Mouse (Mus musculus): ENCODE measurements around the gene Brinp2. TPM values are rescaled to one million over a fixed set of nuclear protein-coding genes. Genes with fewer than 3 reads are reported as not detected.

Brinp2 gene
- polyA plus RNA-seq, 1 experiment from 2014 or later: 14.8 TPM

- peak overlapping the region; percentile 44; the same call in 1 of the 2 replicates for H3K27ac ChIP-seq
- WGBS: 8% methylated on average over 28 of the region's 28 CpGs
- H3K36me3 ChIP-seq (replicated peaks): no peaks in the 10 kb centered on the region
These were observed 712 bp downstream of the Brinp2 start for GRCm38 (mm10) chr1:158355177-158356050.

DNA sequence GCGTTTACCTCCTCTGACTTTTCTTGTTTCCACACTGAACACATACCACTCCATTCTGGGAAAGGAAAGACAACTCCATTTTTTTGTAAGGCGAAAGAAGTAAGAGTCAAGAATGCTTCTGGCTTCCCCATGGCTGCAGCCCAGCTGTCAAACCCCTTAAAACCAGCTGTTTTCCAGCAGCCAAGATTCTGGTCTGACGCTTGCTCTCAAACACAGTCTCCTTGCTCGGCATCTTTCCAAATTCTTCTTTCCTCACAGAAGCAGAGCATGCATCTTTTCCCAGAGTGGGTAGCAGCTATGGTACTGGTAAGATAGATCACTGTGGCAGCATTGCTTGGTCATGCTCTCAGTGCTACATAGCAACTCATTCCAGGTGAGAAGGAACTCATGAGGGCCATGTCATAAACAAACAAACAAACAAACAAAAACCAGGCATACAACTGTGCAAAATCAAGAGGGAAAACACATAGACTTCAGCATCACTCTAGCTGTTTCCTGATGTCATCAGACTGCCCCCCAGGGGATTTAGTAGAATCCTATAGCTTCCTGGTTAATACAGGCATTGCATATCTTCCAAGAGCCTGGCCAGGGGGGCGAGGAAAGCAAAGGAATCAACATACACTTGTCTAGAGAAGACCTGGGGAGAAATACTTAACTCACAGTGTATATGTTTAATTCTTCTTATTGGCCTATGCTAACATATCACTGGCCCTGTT is 2.3 kb downstream of the Brinp2 start:
- H3K4me2 ChIP-seq: peak overlapping the region; percentile 88
- H3K27me3 ChIP-seq: peaks cover 35% of the 10 kb centered on the region
- no peaks in the 10 kb centered on the region for H3K9me3 ChIP-seq
- H3K4me3 ChIP-seq (replicated peaks): 0 out of 2 replicates have a peak overlapping the region, but pooled peaks have one; percentile 71
- no peaks in the 10 kb centered on the region for H3K36me3 ChIP-seq (replicated peaks)
- H3K9ac ChIP-seq: no peak overlapping the region
- WGBS: 83% methylated on average over 5 of the region's 5 CpGs
- ATAC-seq (ENCODE audit: low FRiP score): no peak
- peaks cover 23% of the 10 kb centered on the region; the same call in 1 of the 2 replicates for H3K4me1 ChIP-seq
- H3K27ac ChIP-seq: no peak overlapping the region

More at GRCm38 (mm10) chr1:158355177-158356050, 712 bp downstream of the Brinp2 start:
- H3K9me3 ChIP-seq: no peaks in the 10 kb centered on the region
- peak; percentile 51 for ATAC-seq (ENCODE audit: low FRiP score)
- peaks cover 35% of the 10 kb centered on the region for H3K27me3 ChIP-seq
- H3K4me2 ChIP-seq: peak overlapping the region; percentile 88
- H3K4me3 ChIP-seq (replicated peaks): peak overlapping the region; percentile 71
- peak overlapping the region; percentile 65 for H3K9ac ChIP-seq
- peaks cover 23% of the 10 kb centered on the region; the same call in 1 of the 2 replicates for H3K4me1 ChIP-seq

DNA sequence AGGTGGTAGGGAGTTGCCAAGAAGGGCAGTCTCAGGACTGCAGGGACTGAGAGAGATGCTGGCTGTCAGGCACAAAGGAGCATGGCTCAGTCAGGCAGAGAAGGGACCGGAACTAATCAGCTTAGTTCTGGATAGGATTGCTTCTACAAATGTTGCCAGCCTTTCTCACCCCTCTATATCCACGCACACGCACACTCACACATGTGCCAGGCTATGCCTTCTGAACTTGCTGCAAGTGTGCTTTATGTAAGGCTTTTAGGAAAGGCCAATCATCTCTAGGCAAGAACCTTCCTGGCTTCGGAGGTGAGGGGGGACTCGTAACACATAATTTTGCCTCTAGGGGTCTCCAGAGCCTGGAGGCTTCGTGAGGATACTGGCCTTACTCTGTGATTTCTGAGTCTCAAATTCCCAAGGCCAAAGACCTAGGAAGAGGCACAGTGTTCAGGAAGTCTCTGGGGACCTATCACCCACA is 12.8 kb downstream of the Brinp2 start:
- peak; percentile 44; the same call in 1 of the 2 replicates for ATAC-seq (ENCODE audit: low FRiP score)
- no peak overlapping the region for H3K27ac ChIP-seq
- WGBS: 37% methylated on average over 6 of the region's 6 CpGs

GRCm38 (mm10) chr1:158328839-158329238 is 27.3 kb downstream of the Brinp2 start:
- H3K36me3 ChIP-seq (replicated peaks): no peaks in the 10 kb centered on the region
- no peak overlapping the region for H3K4me3 ChIP-seq (replicated peaks)
- 0 out of 2 replicates have a peak, but pooled peaks cover 4% of the 10 kb centered on the region for H3K4me1 ChIP-seq
- H3K4me2 ChIP-seq: no peak overlapping the region
- no peaks in the 10 kb centered on the region for H3K27me3 ChIP-seq
- no peak for ATAC-seq (ENCODE audit: low FRiP score)
- H3K9me3 ChIP-seq: no peaks in the 10 kb centered on the region
- 63% methylated on average over 2 of the region's 2 CpGs for WGBS
- H3K9ac ChIP-seq: no peak overlapping the region
- H3K27ac ChIP-seq: no peak overlapping the region

More for the DNA sequence above, 12.8 kb downstream of the Brinp2 start:
- H3K9ac ChIP-seq: no peak overlapping the region
- H3K27me3 ChIP-seq: no peaks in the 10 kb centered on the region
- H3K4me1 ChIP-seq: peaks cover 12% of the 10 kb centered on the region; the same call in 1 of the 2 replicates
- no peaks in the 10 kb centered on the region for H3K36me3 ChIP-seq (replicated peaks)
- H3K4me3 ChIP-seq (replicated peaks): no peak overlapping the region
- H3K4me2 ChIP-seq: no peak overlapping the region
- no peaks in the 10 kb centered on the region for H3K9me3 ChIP-seq

DNA sequence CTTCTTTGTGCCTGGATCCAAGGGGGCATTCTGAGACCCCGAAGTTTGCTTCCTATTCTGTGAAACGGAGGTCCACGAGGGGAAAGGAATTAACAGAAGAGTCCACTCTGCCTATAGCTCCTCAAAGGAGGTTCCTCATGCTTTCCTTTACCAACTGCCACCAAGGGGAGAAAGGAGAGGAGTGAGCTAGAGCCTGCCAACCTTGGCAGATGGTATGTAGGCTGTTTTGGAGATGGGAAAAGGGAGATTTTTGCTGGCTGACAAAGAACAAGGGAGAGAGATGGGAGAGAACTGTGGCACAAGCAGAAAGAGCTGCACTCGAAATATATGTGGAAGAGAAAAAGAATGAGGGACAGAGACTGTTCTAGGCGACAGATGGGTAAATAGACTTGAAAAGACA is 28.0 kb downstream of the Brinp2 start:
- WGBS: 85% methylated on average over 5 of the region's 5 CpGs
- no peak for ATAC-seq (ENCODE audit: low FRiP score)
- no peak overlapping the region for H3K9ac ChIP-seq
- H3K4me1 ChIP-seq: 0 out of 2 replicates have a peak, but pooled peaks cover 4% of the 10 kb centered on the region
- H3K4me3 ChIP-seq (replicated peaks): no peak overlapping the region
- H3K36me3 ChIP-seq (replicated peaks): no peaks in the 10 kb centered on the region
- no peaks in the 10 kb centered on the region for H3K27me3 ChIP-seq
- H3K4me2 ChIP-seq: no peak overlapping the region
- no peaks in the 10 kb centered on the region for H3K9me3 ChIP-seq
- H3K27ac ChIP-seq: no peak overlapping the region

- no peaks in the 10 kb centered on the region for H3K9me3 ChIP-seq
- H3K9ac ChIP-seq: no peak overlapping the region
- no peak overlapping the region for H3K4me3 ChIP-seq (replicated peaks)
- no peaks in the 10 kb centered on the region for H3K4me1 ChIP-seq
- no peak overlapping the region for H3K4me2 ChIP-seq
- no peaks in the 10 kb centered on the region for H3K27me3 ChIP-seq
- H3K36me3 ChIP-seq (replicated peaks): no peaks in the 10 kb centered on the region
- ATAC-seq (ENCODE audit: low FRiP score): no peak
- 85% methylated on average over 6 of the region's 6 CpGs for WGBS
- H3K27ac ChIP-seq: no peak overlapping the region
These were observed 32.8 kb downstream of the Brinp2 start for GRCm38 (mm10) chr1:158323325-158323724.

DNA sequence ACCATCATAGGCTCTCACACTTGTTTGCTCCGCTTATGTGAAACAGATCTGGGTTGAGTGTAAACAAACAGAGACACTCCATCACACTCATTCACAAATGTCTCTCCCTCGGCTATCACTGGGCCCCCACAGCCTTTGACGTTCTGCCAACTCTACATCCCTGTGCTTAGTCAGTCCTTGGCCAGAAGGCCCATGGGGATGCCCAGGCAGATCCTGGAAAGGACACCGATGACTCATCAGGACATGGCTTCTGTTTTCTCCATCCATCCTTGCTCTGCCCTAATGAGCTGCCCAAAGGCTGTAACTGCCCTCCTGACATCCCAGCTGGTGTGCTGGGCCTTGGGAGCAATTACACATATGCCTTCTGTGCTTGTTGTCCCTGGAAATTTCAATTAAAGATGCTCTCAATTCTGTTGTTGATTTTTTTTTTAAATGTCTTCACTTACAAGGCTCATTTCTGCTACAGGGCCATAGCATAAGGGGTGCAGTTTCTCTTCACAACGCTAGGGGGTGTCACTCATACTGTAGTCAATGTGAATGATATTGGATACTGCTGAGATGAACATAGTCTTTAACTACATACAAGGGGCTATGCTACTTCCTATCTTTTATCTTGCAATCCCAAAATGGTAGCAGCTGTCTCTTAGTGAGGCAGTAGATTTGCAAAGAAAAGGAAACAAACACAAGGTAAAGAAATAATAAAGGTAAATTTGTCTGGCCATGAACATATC is 45.5 kb downstream of the Brinp2 start:
- 74% methylated on average over 5 of the region's 5 CpGs for WGBS
- no peak overlapping the region for H3K9ac ChIP-seq
- ATAC-seq (ENCODE audit: low FRiP score): no peak
- no peaks in the 10 kb centered on the region for H3K4me1 ChIP-seq
- no peaks in the 10 kb centered on the region for H3K9me3 ChIP-seq
- H3K36me3 ChIP-seq (replicated peaks): no peaks in the 10 kb centered on the region
- no peak overlapping the region for H3K4me3 ChIP-seq (replicated peaks)
- no peak overlapping the region for H3K4me2 ChIP-seq
- no peaks in the 10 kb centered on the region for H3K27me3 ChIP-seq
- no peak overlapping the region for H3K27ac ChIP-seq

DNA sequence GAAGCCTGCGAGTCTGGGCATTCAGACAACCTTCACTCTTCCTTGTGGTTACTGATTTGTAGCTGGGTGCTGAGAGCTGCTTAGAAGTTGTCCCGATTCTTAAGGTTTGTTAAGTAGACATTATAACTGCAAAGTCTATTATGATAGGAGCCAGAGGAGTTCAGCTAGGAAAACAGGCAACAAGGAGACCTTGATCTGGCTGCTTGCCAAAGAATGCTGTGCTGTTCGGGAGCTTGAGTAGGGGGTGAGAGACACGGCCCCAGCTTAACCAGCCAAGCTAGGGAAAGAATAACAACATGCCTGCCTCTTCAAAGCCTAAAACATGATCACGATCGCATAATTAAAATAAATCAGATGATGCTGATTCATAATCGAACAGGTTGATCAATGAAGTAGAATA is 59.1 kb downstream of the Brinp2 start:
- no peak overlapping the region for H3K4me2 ChIP-seq
- 61% methylated on average over 7 of the region's 7 CpGs for WGBS
- no peak overlapping the region for H3K9ac ChIP-seq
- H3K36me3 ChIP-seq (replicated peaks): no peaks in the 10 kb centered on the region
- no peaks in the 10 kb centered on the region; the same call in 1 of the 2 replicates for H3K27me3 ChIP-seq
- H3K27ac ChIP-seq: no peak overlapping the region
- ATAC-seq (ENCODE audit: low FRiP score): no peak
- H3K4me3 ChIP-seq (replicated peaks): no peak overlapping the region
- H3K9me3 ChIP-seq: no peaks in the 10 kb centered on the region
- peaks cover 17% of the 10 kb centered on the region for H3K4me1 ChIP-seq

DNA sequence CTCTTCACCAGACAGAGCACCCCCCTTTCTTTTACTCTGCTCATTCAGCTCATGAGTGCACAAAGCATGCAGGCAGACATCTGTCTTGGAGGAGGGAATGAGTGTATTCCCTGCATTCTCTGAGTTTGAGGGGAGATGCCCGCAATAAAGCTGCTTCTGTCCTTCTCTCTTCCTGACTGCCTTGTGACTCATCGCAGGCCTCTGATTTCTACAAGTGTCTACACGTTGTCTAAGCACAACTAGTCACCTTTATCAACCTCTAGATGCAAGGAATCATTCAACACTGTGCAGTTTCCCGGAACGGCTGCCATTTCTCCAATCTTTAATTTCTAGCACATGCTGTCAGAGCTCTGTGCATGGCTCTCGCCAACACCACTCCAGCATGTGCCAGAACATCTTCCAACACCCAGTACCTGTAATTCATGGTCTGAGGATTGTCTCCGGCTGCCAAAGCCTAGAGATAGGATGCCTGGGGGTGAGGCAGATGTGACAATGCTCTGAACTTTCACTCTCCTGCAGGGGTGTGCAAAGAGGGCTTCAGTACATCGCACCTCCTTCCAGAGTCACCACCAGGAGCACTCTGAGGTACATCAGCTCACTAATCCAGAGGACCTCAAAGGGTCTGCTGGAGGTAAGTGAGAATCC is 59.7 kb downstream of the Brinp2 start:
- no peaks in the 10 kb centered on the region for H3K9me3 ChIP-seq
- H3K4me2 ChIP-seq: no peak overlapping the region
- no peaks in the 10 kb centered on the region for H3K36me3 ChIP-seq (replicated peaks)
- H3K9ac ChIP-seq: no peak overlapping the region
- no peak overlapping the region for H3K27ac ChIP-seq
- no peaks in the 10 kb centered on the region; the same call in 1 of the 2 replicates for H3K27me3 ChIP-seq
- ATAC-seq (ENCODE audit: low FRiP score): no peak
- no peak overlapping the region for H3K4me3 ChIP-seq (replicated peaks)
- H3K4me1 ChIP-seq: peaks cover 17% of the 10 kb centered on the region
- 89% methylated on average over 8 of the region's 8 CpGs for WGBS

- ATAC-seq (ENCODE audit: low FRiP score): no peak
- no peak overlapping the region for H3K27ac ChIP-seq
- H3K4me1 ChIP-seq: peaks cover 17% of the 10 kb centered on the region
- no peaks in the 10 kb centered on the region for H3K9me3 ChIP-seq
- H3K27me3 ChIP-seq: no peaks in the 10 kb centered on the region; the same call in 1 of the 2 replicates
- no peak overlapping the region for H3K4me2 ChIP-seq
- no peak overlapping the region for H3K9ac ChIP-seq
- no peak overlapping the region for H3K4me3 ChIP-seq (replicated peaks)
- no peaks in the 10 kb centered on the region for H3K36me3 ChIP-seq (replicated peaks)
- 39% methylated on average over 16 of the region's 16 CpGs for WGBS
These were observed 60.9 kb downstream of the Brinp2 start for GRCm38 (mm10) chr1:158295270-158295669.

DNA sequence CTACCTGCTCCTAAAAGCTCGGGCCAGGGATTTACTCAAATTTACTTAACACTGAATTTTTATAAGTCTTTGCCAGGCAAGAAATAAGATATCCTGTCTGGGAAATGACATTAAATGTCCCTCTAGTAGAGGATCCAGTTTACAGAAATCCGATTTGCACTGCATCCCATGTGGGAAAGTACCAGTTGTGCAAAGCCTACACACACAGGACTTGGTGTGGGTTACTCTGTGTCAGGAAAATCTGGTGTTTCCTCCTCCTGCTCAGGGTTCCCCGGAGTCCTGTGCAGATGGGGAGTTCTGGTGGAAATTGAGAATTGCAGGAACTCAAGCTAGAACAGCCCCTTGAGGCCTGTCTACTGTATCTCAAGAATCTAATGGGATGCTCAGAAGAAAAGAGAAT is 70.9 kb downstream of the Brinp2 start:
- WGBS: 94% methylated on average over 3 of the region's 3 CpGs
- no peaks in the 10 kb centered on the region for H3K9me3 ChIP-seq
- no peak overlapping the region for H3K9ac ChIP-seq
- ATAC-seq (ENCODE audit: low FRiP score): no peak
- no peak overlapping the region for H3K4me2 ChIP-seq
- H3K36me3 ChIP-seq (replicated peaks): no peaks in the 10 kb centered on the region
- H3K27me3 ChIP-seq: no peaks in the 10 kb centered on the region
- H3K4me3 ChIP-seq (replicated peaks): no peak overlapping the region
- H3K4me1 ChIP-seq: no peaks in the 10 kb centered on the region
- no peak overlapping the region for H3K27ac ChIP-seq
